Mouse (Mus musculus) olfactory bulb, adult 2 months (tissue): Measurements from ENCODE around the gene Cacna1a. TPM values are rescaled to one million over a fixed set of nuclear protein-coding genes. Genes with fewer than 3 reads are reported as not detected.

Source experiments
- H3K27ac ChIP-seq: fragments of 200-500 bp; 2 replicates; pipeline ENCODE4 v1.5.1; 2012; ENCODE audit warnings: low read depth, low read length; ENCODE audit not compliant: insufficient read depth
- H3K4me1 ChIP-seq: fragments of 200-500 bp; 2 replicates; pipeline ENCODE4 v1.6.1; 2012; ENCODE audit warnings: low read length; ENCODE audit not compliant: control insufficient read depth, insufficient read depth
- H3K4me3 ChIP-seq: fragments of 200-500 bp; 2 replicates; pipeline ENCODE4 v1.5.1; 2012; ENCODE audit warnings: mild to moderate bottlenecking, low read depth, low read length, moderate library complexity; ENCODE audit not compliant: insufficient read depth
- CTCF ChIP-seq: fragments of 200-500 bp; IDR thresholded peaks from 2 replicates; pipeline ENCODE4 v1.5.1; 2012; ENCODE audit warnings: low read depth, mild to moderate bottlenecking, low read length, moderate library complexity; ENCODE audit not compliant: insufficient read depth
- POLR2A ChIP-seq: fragments of 200-500 bp; IDR thresholded peaks from 2 replicates; pipeline ENCODE4 v1.6.1; 2012; ENCODE audit warnings: mild to moderate bottlenecking, low read depth, low read length, moderate library complexity; ENCODE audit not compliant: insufficient read depth
- WGBS: fragments of 180-500 bp; shearing (Covaris S2); methylation state at CpG from one replicate; pipeline ENCODE4 v1.1.7; 2018; 5-methylcytosine and 5-hydroxymethylcytosine counted together
- polyA plus RNA-seq: library from polyadenylated mRNA; stranded (reverse); fragments of >200 nt; gene quantifications from 2 replicates; pipeline ENCODE4 v1.2.4, GENCODE M21; 2012; ENCODE audit warnings: low replicate concordance; ENCODE audit not compliant: missing spikeins, insufficient read depth, insufficient read length

Gene Cacna1a
- polyA plus RNA-seq: not detected in 2 replicates

- Histone ChIP-seq H3K4me3 (no peak within 1 kb of the TSS), H3K4me1 (peaks cover 5% of the 10 kb centered on the region), H3K27ac (no peak within 1 kb of the TSS)
- WGBS: 68% methylated on average over 3 of the region's 3 CpGs
- TF ChIP-seq POLR2A (no peak), CTCF (no peak)
These were observed at the start of gene Cacna1a for GRCm38 (mm10) chr8:84388275-84388674. Gene Cacna1a (plus strand): TSS chr8:84388440.

GRCm38 (mm10) chr8:84338493-84338892 lies 49.7 kb upstream of the Cacna1a start:
- 4% methylated on average over 17 of the region's 17 CpGs for WGBS
- peak overlapping the region; percentile 56; the same call in 1 of the 2 replicates for H3K27ac ChIP-seq

GRCm38 (mm10) chr8:84339320-84339719 lies 48.9 kb upstream of the Cacna1a start:
- H3K4me3 ChIP-seq: peak overlapping the region; percentile 13; the same call in 1 of the 2 replicates
- no peak overlapping the region for H3K27ac ChIP-seq
- H3K4me1 ChIP-seq: peaks cover 33% of the 10 kb centered on the region
- TF ChIP-seq POLR2A: no peak
- no peak for TF ChIP-seq CTCF
- 30% methylated on average over 7 of the region's 7 CpGs for WGBS

More at GRCm38 (mm10) chr8:84338493-84338892, 49.7 kb upstream of the Cacna1a start:
- Histone ChIP-seq H3K4me3 (peak overlapping the region; percentile 42), H3K4me1 (peaks cover 34% of the 10 kb centered on the region)
- TF ChIP-seq CTCF (no peak), POLR2A (no peak)

- Histone ChIP-seq H3K4me1 (peaks cover 28% of the 10 kb centered on the region), H3K27ac (no peak overlapping the region), H3K4me3 (0 out of 2 replicates have a peak overlapping the region, but pooled peaks have one; percentile 13)
- WGBS: 70% methylated on average over 4 of the region's 4 CpGs
- TF ChIP-seq CTCF (no peak), POLR2A (no peak)
These were observed 48.4 kb upstream of the Cacna1a start for GRCm38 (mm10) chr8:84339867-84340266.

- WGBS: 33% methylated on average over 2 of the region's 2 CpGs
- no peak overlapping the region for H3K4me3 ChIP-seq
- H3K4me1 ChIP-seq: peaks cover 27% of the 10 kb centered on the region
- H3K27ac ChIP-seq: no peak overlapping the region
- no peak for TF ChIP-seq POLR2A
- TF ChIP-seq CTCF: no peak
These were observed 47.6 kb upstream of the Cacna1a start for GRCm38 (mm10) chr8:84340671-84341070.

GRCm38 (mm10) chr8:84345493-84345892 lies 42.7 kb upstream of the Cacna1a start:
- peaks cover 7% of the 10 kb centered on the region; the same call in 1 of the 2 replicates for H3K4me1 ChIP-seq
- 66% methylated on average over 7 of the region's 7 CpGs for WGBS
- no peak overlapping the region for H3K4me3 ChIP-seq
- H3K27ac ChIP-seq: no peak overlapping the region
- TF ChIP-seq CTCF (no peak), POLR2A (no peak)

GRCm38 (mm10) chr8:84346421-84346820 lies 41.8 kb upstream of the Cacna1a start:
- WGBS: 59% methylated on average over 4 of the region's 4 CpGs
- Histone ChIP-seq H3K4me3 (no peak overlapping the region), H3K4me1 (peaks cover 3% of the 10 kb centered on the region; the same call in 1 of the 2 replicates), H3K27ac (no peak overlapping the region)
- no peak for TF ChIP-seq CTCF
- TF ChIP-seq POLR2A: no peak

- 76% methylated on average over 1 of the region's 1 CpGs for WGBS
- H3K4me3 ChIP-seq: no peak overlapping the region
- H3K4me1 ChIP-seq: peaks cover 3% of the 10 kb centered on the region; the same call in 1 of the 2 replicates
- H3K27ac ChIP-seq: no peak overlapping the region
- TF ChIP-seq CTCF (no peak), POLR2A (no peak)
These were observed 38.7 kb upstream of the Cacna1a start for GRCm38 (mm10) chr8:84349526-84349925.

GRCm38 (mm10) chr8:84350960-84351359 lies 37.3 kb upstream of the Cacna1a start:
- no peak overlapping the region for H3K4me3 ChIP-seq
- H3K4me1 ChIP-seq: no peaks in the 10 kb centered on the region
- H3K27ac ChIP-seq: no peak overlapping the region
- 84% methylated on average over 4 of the region's 4 CpGs for WGBS
- TF ChIP-seq POLR2A: no peak
- TF ChIP-seq CTCF: no peak
